Mouse (Mus musculus) midbrain, embryonic 11.5 days (tissue): ENCODE data around the gene Msantd1. TPM values are rescaled to one million over a fixed set of nuclear protein-coding genes. Genes with fewer than 3 reads are reported as not detected.
"Not testable (repeated sequence)": the region's sequence is repeated elsewhere in the genome, so short reads cannot be mapped to it uniquely, and the experiment has no call there.

Experiments used
- ATAC-seq: fragments of 200-750 bp; cut with Nextera tagmentation; 2 replicates; pipeline ENCODE4 v1.8.0; 2017; ENCODE audit warnings: moderate TSS enrichment, moderate library complexity; ENCODE audit not compliant: low FRiP score
- DNase-seq: peaks from one replicate; pipeline ENCODE4 v3.0.0; 2015; ENCODE audit warnings: low spot score; ENCODE audit errors: missing footprints
- H3K27ac ChIP-seq: fragments of 300-500 bp; sonication (generic); 2 replicates; pipeline ENCODE4 v1.5.1; 2014; ENCODE audit warnings: low read depth, low read length
- H3K27me3 ChIP-seq: fragments of 300-500 bp; sonication (generic); 2 replicates; pipeline ENCODE4 v1.6.1; 2014; ENCODE audit warnings: mild to moderate bottlenecking, low read length, moderate library complexity, mixed read lengths; ENCODE audit not compliant: control insufficient read depth, insufficient read depth
- H3K36me3 ChIP-seq: fragments of 300-500 bp; sonication (generic); 2 replicates; pipeline ENCODE4 v1.6.1; 2014; ENCODE audit warnings: mild to moderate bottlenecking, low read length, moderate library complexity, mixed read lengths; ENCODE audit not compliant: control insufficient read depth, insufficient read depth
- H3K4me1 ChIP-seq: fragments of 300-500 bp; sonication (generic); 2 replicates; pipeline ENCODE4 v1.6.1; 2014; ENCODE audit warnings: low read length; ENCODE audit not compliant: control insufficient read depth, insufficient read depth
- H3K4me2 ChIP-seq: fragments of 300-500 bp; sonication (generic); 2 replicates; pipeline ENCODE4 v1.6.1; 2014; ENCODE audit warnings: mild to moderate bottlenecking, moderate library complexity
- H3K4me3 ChIP-seq: fragments of 300-500 bp; sonication (generic); 2 replicates; pipeline ENCODE4 v1.5.1; 2014; ENCODE audit warnings: low read depth, low read length
- H3K9ac ChIP-seq: fragments of 300-500 bp; sonication (generic); 2 replicates; pipeline ENCODE4 v1.6.1; 2014; ENCODE audit warnings: low read length
- H3K9me3 ChIP-seq: fragments of 300-500 bp; sonication (generic); 2 replicates; pipeline ENCODE4 v1.6.1; 2016; ENCODE audit warnings: low read length; ENCODE audit not compliant: control insufficient read depth
- WGBS: fragments of 180-500 bp; shearing (Covaris S2); extraction: QIAGEN DNeasy Blood & Tissue Kit; methylation state at CpG from one replicate; pipeline ENCODE4 v1.1.7; 2014; 5-methylcytosine and 5-hydroxymethylcytosine counted together
- polyA plus RNA-seq: library from polyadenylated mRNA; unstranded; fragments of >200 nt; fragmentation: Nextera tagmentation; extraction: Ambion mirVana; gene quantifications from 2 replicates; pipeline ENCODE4 v1.2.1, GENCODE M21; 2014

The Msantd1 gene
- polyA plus RNA-seq: 1.3 and 1.6 TPM in 2 replicates

- H3K9ac ChIP-seq: no peak within 1 kb of the TSS
- DNase-seq: no peak
- WGBS: 83% methylated on average over 6 of the region's 6 CpGs
- no peaks in the 10 kb centered on the region for H3K9me3 ChIP-seq
- ATAC-seq: no peak
- no peaks in the 10 kb centered on the region for H3K4me1 ChIP-seq
- H3K27me3 ChIP-seq: no peaks in the 10 kb centered on the region
- H3K27ac ChIP-seq: no peak within 1 kb of the TSS
- H3K36me3 ChIP-seq: peaks cover 26% of the 10 kb centered on the region
- no peak within 1 kb of the TSS for H3K4me2 ChIP-seq
- no peak within 1 kb of the TSS for H3K4me3 ChIP-seq
These were observed at the start of gene Msantd1 for GRCm38 (mm10) chr5:34907910-34908725. TSS of gene Msantd1 (plus strand) at chr5:34908012.

- no peaks in the 10 kb centered on the region for H3K27me3 ChIP-seq
- H3K9me3 ChIP-seq: no peaks in the 10 kb centered on the region
- DNase-seq (no peak), ATAC-seq (no peak)
- 96% methylated on average over 5 of the region's 5 CpGs for WGBS
- H3K9ac ChIP-seq: no peak overlapping the region
- H3K36me3 ChIP-seq: peaks cover 8% of the 10 kb centered on the region; the same call in 1 of the 2 replicates
- no peak overlapping the region for H3K4me2 ChIP-seq
- no peaks in the 10 kb centered on the region for H3K4me1 ChIP-seq
- no peak overlapping the region for H3K27ac ChIP-seq
- no peak overlapping the region for H3K4me3 ChIP-seq
These were observed 42.4 kb upstream of the Msantd1 start for GRCm38 (mm10) chr5:34865367-34865766.

GRCm38 (mm10) chr5:34880307-34880706 is 27.5 kb upstream of the Msantd1 start:
- ATAC-seq: not testable (repeated sequence)
- H3K36me3 ChIP-seq: peaks cover 20% of the 10 kb centered on the region
- WGBS: 97% methylated on average over 3 of the region's 3 CpGs

DNA sequence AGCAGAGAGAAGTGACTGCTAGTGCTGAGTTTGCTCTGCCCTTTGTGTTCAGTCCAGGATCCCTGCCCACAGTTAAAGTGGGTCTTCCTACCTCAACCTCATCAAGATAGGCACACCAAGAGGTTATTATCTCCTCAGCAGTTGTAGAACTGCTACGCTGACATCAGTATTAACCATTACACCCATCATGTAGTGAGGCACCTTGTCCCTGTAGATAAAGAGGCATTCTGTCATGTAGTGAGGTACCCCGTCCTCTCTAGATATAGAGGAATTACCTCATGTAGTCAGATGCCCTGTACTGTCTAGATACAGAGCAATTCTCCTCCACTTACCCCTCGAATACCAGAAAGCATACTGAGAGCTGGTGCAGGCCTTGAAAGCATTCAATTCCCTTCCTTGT is 26.8 kb upstream of the Msantd1 start:
- peaks cover 20% of the 10 kb centered on the region for H3K36me3 ChIP-seq
- ATAC-seq: no peak

More at GRCm38 (mm10) chr5:34880307-34880706, 27.5 kb upstream of the Msantd1 start:
- not testable (repeated sequence) for H3K9ac ChIP-seq, H3K27me3 ChIP-seq, H3K4me2 ChIP-seq, H3K27ac ChIP-seq, H3K9me3 ChIP-seq, H3K4me3 ChIP-seq, H3K4me1 ChIP-seq, DNase-seq

GRCm38 (mm10) chr5:34885250-34885649 is 22.6 kb upstream of the Msantd1 start:
- 72% methylated on average over 3 of the region's 3 CpGs for WGBS

More for the DNA sequence above, 26.8 kb upstream of the Msantd1 start:
- no peaks in the 10 kb centered on the region for H3K9me3 ChIP-seq
- WGBS: 93% methylated on average over 3 of the region's 3 CpGs
- H3K27me3 ChIP-seq: no peaks in the 10 kb centered on the region
- no peak for DNase-seq
- H3K4me1 ChIP-seq: no peaks in the 10 kb centered on the region
- H3K9ac ChIP-seq: no peak overlapping the region
- H3K4me2 ChIP-seq: no peak overlapping the region
- no peak overlapping the region for H3K4me3 ChIP-seq
- H3K27ac ChIP-seq: no peak overlapping the region

DNA sequence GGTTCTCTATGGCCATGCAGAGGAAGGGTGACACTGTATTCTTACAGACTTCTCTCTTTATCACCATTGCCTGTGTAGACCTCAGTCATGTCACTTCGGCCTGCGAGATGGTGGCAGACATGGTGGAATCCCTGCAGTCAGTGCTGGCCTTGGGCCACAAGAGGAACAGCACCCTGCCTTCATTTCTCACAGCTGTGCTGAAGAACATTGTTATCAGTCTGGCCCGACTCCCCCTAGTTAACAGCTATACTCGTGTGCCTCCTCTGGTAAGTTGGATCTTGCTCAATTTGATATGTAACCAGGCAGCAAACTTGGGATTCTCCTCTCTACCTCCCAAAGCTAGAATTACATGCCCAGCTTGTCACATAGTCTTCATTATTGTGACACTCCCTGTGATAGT is 18.6 kb upstream of the Msantd1 start:
- Histone ChIP-seq H3K4me3 (no peak overlapping the region), H3K4me2 (no peak overlapping the region), H3K9ac (no peak overlapping the region), H3K4me1 (no peaks in the 10 kb centered on the region), H3K9me3 (no peaks in the 10 kb centered on the region), H3K36me3 (peaks cover 6% of the 10 kb centered on the region), H3K27ac (no peak overlapping the region), H3K27me3 (no peaks in the 10 kb centered on the region)
- ATAC-seq (no peak), DNase-seq (no peak)
- 91% methylated on average over 4 of the region's 4 CpGs for WGBS

More at GRCm38 (mm10) chr5:34885250-34885649, 22.6 kb upstream of the Msantd1 start:
- Histone ChIP-seq H3K27ac (no peak overlapping the region), H3K9me3 (no peaks in the 10 kb centered on the region), H3K4me2 (no peak overlapping the region), H3K9ac (no peak overlapping the region), H3K4me1 (no peaks in the 10 kb centered on the region), H3K36me3 (peaks cover 6% of the 10 kb centered on the region), H3K27me3 (no peaks in the 10 kb centered on the region), H3K4me3 (no peak overlapping the region)
- ATAC-seq: no peak
- no peak for DNase-seq

DNA sequence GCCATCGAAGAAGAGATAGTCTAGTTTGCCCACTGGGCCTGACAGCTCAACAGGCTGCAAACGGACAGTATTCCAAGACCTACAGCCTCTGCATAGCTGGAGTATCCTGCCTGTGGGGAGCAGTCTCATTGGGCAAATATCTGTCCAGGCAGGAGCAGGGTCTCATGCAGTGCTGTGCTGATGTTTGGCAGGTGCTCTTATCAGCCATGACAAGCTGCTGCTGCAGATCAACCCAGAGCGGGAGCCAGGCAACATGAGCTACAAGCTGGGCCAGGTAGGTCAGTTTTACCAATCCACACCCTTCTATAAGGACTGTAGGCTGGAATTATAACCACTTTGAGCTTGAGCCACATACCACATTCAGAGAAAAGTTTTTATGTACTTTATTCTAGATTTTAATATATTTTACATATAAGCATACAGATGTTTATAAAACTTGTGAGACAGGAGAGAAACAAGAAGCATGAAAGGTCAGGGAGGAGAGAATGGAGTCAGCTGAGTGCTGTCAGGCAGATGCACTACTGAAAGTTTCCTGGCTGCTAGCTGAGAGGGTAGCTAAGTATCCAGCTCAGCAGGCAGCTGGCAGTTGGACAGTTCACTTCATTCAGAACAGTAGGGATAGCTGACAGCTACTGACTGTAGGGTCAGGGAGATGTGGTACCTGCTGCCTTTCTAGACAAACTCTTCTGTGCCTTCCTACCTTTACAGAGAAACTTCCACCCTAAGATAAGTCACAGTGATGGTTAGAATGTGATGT is 10.9 kb upstream of the Msantd1 start:
- no peak overlapping the region for H3K27ac ChIP-seq
- H3K27me3 ChIP-seq: no peaks in the 10 kb centered on the region
- no peaks in the 10 kb centered on the region for H3K4me1 ChIP-seq
- peaks cover 10% of the 10 kb centered on the region for H3K36me3 ChIP-seq
- DNase-seq (no peak), ATAC-seq (no peak)
- H3K9me3 ChIP-seq: no peaks in the 10 kb centered on the region
- no peak overlapping the region for H3K4me3 ChIP-seq
- no peak overlapping the region for H3K9ac ChIP-seq
- no peak overlapping the region for H3K4me2 ChIP-seq
- 92% methylated on average over 3 of the region's 3 CpGs for WGBS

DNA sequence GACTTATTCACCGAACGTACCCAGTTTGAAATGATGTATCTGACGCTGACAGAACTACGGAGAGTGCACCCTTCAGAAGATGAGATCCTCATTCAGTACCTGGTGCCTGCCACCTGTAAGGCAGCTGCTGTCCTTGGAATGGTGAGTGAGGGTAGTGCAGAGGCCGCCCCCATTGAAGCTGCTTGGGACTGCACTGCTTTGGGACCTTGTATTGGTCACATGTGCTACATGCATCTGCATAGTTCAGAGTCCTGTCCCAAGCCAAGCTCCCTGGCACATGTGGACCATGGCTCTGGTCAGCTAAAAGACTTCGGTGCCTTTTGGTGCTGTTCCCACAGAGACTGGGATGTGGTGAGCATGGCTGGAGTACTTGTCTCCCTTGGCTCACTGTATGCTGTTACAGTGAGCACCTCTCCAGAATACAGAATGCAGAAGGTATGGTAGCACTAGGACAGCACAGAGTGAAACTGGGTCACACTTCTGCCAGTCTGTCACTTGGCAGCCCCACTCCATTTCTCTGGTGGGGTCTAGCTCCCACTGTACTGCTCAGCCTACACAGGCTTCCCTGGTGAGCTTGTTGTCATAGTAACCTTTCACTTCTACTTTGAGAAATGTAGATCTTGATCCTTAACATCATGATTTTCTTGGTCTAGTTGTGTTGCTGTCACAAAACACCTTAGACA is 7.9 kb upstream of the Msantd1 start:
- Histone ChIP-seq H3K27me3 (no peaks in the 10 kb centered on the region), H3K4me3 (no peak overlapping the region), H3K4me1 (no peaks in the 10 kb centered on the region), H3K36me3 (peaks cover 22% of the 10 kb centered on the region), H3K27ac (no peak overlapping the region), H3K4me2 (no peak overlapping the region), H3K9me3 (no peaks in the 10 kb centered on the region), H3K9ac (no peak overlapping the region)
- DNase-seq (peak; percentile 66), ATAC-seq (no peak)
- WGBS: 98% methylated on average over 6 of the region's 6 CpGs
